Mouse (Mus musculus): ENCODE measurements around the gene C130074G19Rik. TPM values are rescaled to one million over a fixed set of nuclear protein-coding genes. Genes with fewer than 3 reads are reported as not detected.
A peak's percentile ranks its signal among the peaks of the same experiment; 100 is the strongest.

The C130074G19Rik gene
- polyA plus RNA-seq, 1 experiment from 2014 or later, result 0.96 TPM

- no peak overlapping the region for H3K9ac ChIP-seq (ENCODE audit: low read depth, low read length)
- WGBS, result 75% methylated on average over 4 of the region's 4 CpGs
- ATAC-seq (ENCODE audit: low FRiP score) (no peak), DNase-seq (ENCODE audit: low spot score) (no peak)
- no peaks in the 10 kb centered on the region for H3K27me3 ChIP-seq (ENCODE audit: control insufficient read depth, insufficient read depth, low read length)
- no peak overlapping the region for H3K4me3 ChIP-seq (ENCODE audit: low read depth, low read length)
- no peaks in the 10 kb centered on the region for H3K9me3 ChIP-seq (ENCODE audit: control insufficient read depth, low read length)
- H3K27ac ChIP-seq (ENCODE audit: low read depth, low read length), result no peak overlapping the region
- no peak overlapping the region for H3K4me2 ChIP-seq (replicated peaks; ENCODE audit: low read depth, low read length)
- no peaks in the 10 kb centered on the region for H3K36me3 ChIP-seq (ENCODE audit: control insufficient read depth, insufficient read depth, low read length)
- no peaks in the 10 kb centered on the region for H3K4me1 ChIP-seq (replicated peaks; ENCODE audit: control insufficient read depth, insufficient read depth, low read length)
Observed at GRCm38 (mm10) chr1:184869939-184870565, 13.0 kb downstream of the C130074G19Rik start.

GRCm38 (mm10) chr1:184867640-184868120 is 15.3 kb downstream of the C130074G19Rik start:
- ATAC-seq (ENCODE audit: low FRiP score), result no peak
- H3K4me1 ChIP-seq (replicated peaks; ENCODE audit: control insufficient read depth, insufficient read depth, low read length), result 0 out of 2 replicates have a peak, but pooled peaks cover 2% of the 10 kb centered on the region
- no peaks in the 10 kb centered on the region for H3K36me3 ChIP-seq (ENCODE audit: control insufficient read depth, insufficient read depth, low read length)
- no peak overlapping the region for H3K4me3 ChIP-seq (ENCODE audit: low read depth, low read length)
- no peak overlapping the region for H3K4me2 ChIP-seq (replicated peaks; ENCODE audit: low read depth, low read length)
- no peak overlapping the region for H3K27ac ChIP-seq (ENCODE audit: low read depth, low read length)
- DNase-seq (ENCODE audit: low spot score), result no peak
- no peak overlapping the region for H3K9ac ChIP-seq (ENCODE audit: low read depth, low read length)
- H3K27me3 ChIP-seq (ENCODE audit: control insufficient read depth, insufficient read depth, low read length), result no peaks in the 10 kb centered on the region
- WGBS, result 81% methylated on average over 3 of the region's 3 CpGs
- H3K9me3 ChIP-seq (ENCODE audit: control insufficient read depth, low read length), result no peaks in the 10 kb centered on the region

- 22% methylated on average over 7 of the region's 7 CpGs for WGBS
- Histone ChIP-seq H3K9ac (ENCODE audit: low read depth, low read length) (no peak overlapping the region), H3K4me1 (replicated peaks; ENCODE audit: control insufficient read depth, insufficient read depth, low read length) (0 out of 2 replicates have a peak, but pooled peaks cover 2% of the 10 kb centered on the region), H3K27me3 (ENCODE audit: control insufficient read depth, insufficient read depth, low read length) (no peaks in the 10 kb centered on the region), H3K36me3 (ENCODE audit: control insufficient read depth, insufficient read depth, low read length) (no peaks in the 10 kb centered on the region), H3K4me3 (ENCODE audit: low read depth, low read length) (no peak overlapping the region), H3K27ac (ENCODE audit: low read depth, low read length) (no peak overlapping the region), H3K4me2 (replicated peaks; ENCODE audit: low read depth, low read length) (no peak overlapping the region), H3K9me3 (ENCODE audit: control insufficient read depth, low read length) (no peaks in the 10 kb centered on the region)
- no peak for ATAC-seq (ENCODE audit: low FRiP score)
- peak; percentile 18 for DNase-seq (ENCODE audit: low spot score)
Observed at GRCm38 (mm10) chr1:184864381-184864801, 18.6 kb downstream of the C130074G19Rik start.

- Histone ChIP-seq H3K9ac (ENCODE audit: low read depth, low read length) (no peak overlapping the region), H3K4me2 (replicated peaks; ENCODE audit: low read depth, low read length) (no peak overlapping the region), H3K36me3 (ENCODE audit: control insufficient read depth, insufficient read depth, low read length) (no peaks in the 10 kb centered on the region), H3K4me1 (replicated peaks; ENCODE audit: control insufficient read depth, insufficient read depth, low read length) (0 out of 2 replicates have a peak, but pooled peaks cover 2% of the 10 kb centered on the region), H3K4me3 (ENCODE audit: low read depth, low read length) (no peak overlapping the region), H3K27me3 (ENCODE audit: control insufficient read depth, insufficient read depth, low read length) (no peaks in the 10 kb centered on the region), H3K9me3 (ENCODE audit: control insufficient read depth, low read length) (no peaks in the 10 kb centered on the region), H3K27ac (ENCODE audit: low read depth, low read length) (no peak overlapping the region)
- whole genome bisulfite sequencing, result 88% methylated on average over 6 of the region's 6 CpGs
- no peak for ATAC-seq (ENCODE audit: low FRiP score)
- DNase-seq (ENCODE audit: low spot score), result no peak
Observed at GRCm38 (mm10) chr1:184862636-184863035, 20.4 kb downstream of the C130074G19Rik start.

GRCm38 (mm10) chr1:184861551-184861950 is 21.5 kb downstream of the C130074G19Rik start:
- H3K36me3 ChIP-seq (ENCODE audit: control insufficient read depth, insufficient read depth, low read length), result no peaks in the 10 kb centered on the region
- 80% methylated on average over 2 of the region's 2 CpGs for WGBS
- no peak overlapping the region for H3K27ac ChIP-seq (ENCODE audit: low read depth, low read length)
- H3K9me3 ChIP-seq (ENCODE audit: control insufficient read depth, low read length), result no peaks in the 10 kb centered on the region
- no peak for DNase-seq (ENCODE audit: low spot score)
- no peak overlapping the region for H3K4me3 ChIP-seq (ENCODE audit: low read depth, low read length)
- H3K27me3 ChIP-seq (ENCODE audit: control insufficient read depth, insufficient read depth, low read length), result no peaks in the 10 kb centered on the region
- H3K4me1 ChIP-seq (replicated peaks; ENCODE audit: control insufficient read depth, insufficient read depth, low read length), result 0 out of 2 replicates have a peak, but pooled peaks cover 2% of the 10 kb centered on the region
- H3K9ac ChIP-seq (ENCODE audit: low read depth, low read length), result no peak overlapping the region
- no peak overlapping the region for H3K4me2 ChIP-seq (replicated peaks; ENCODE audit: low read depth, low read length)
- no peak for ATAC-seq (ENCODE audit: low FRiP score)

- H3K36me3 ChIP-seq (ENCODE audit: control insufficient read depth, insufficient read depth, low read length), result no peaks in the 10 kb centered on the region
- WGBS, result 63% methylated on average over 3 of the region's 3 CpGs
- no peak overlapping the region for H3K27ac ChIP-seq (ENCODE audit: low read depth, low read length)
- no peak overlapping the region for H3K9ac ChIP-seq (ENCODE audit: low read depth, low read length)
- H3K4me2 ChIP-seq (replicated peaks; ENCODE audit: low read depth, low read length), result no peak overlapping the region
- H3K4me3 ChIP-seq (ENCODE audit: low read depth, low read length), result no peak overlapping the region
- ATAC-seq (ENCODE audit: low FRiP score) (no peak), DNase-seq (ENCODE audit: low spot score) (no peak)
- H3K9me3 ChIP-seq (ENCODE audit: control insufficient read depth, low read length), result no peaks in the 10 kb centered on the region
- 0 out of 2 replicates have a peak, but pooled peaks cover 2% of the 10 kb centered on the region for H3K4me1 ChIP-seq (replicated peaks; ENCODE audit: control insufficient read depth, insufficient read depth, low read length)
- no peaks in the 10 kb centered on the region for H3K27me3 ChIP-seq (ENCODE audit: control insufficient read depth, insufficient read depth, low read length)
Observed at GRCm38 (mm10) chr1:184860276-184860675, 22.7 kb downstream of the C130074G19Rik start.

GRCm38 (mm10) chr1:184858253-184858652 is 24.8 kb downstream of the C130074G19Rik start:
- Histone ChIP-seq H3K9ac (ENCODE audit: low read depth, low read length) (no peak overlapping the region), H3K27ac (ENCODE audit: low read depth, low read length) (no peak overlapping the region), H3K27me3 (ENCODE audit: control insufficient read depth, insufficient read depth, low read length) (no peaks in the 10 kb centered on the region), H3K4me2 (replicated peaks; ENCODE audit: low read depth, low read length) (no peak overlapping the region), H3K4me1 (replicated peaks; ENCODE audit: control insufficient read depth, insufficient read depth, low read length) (no peaks in the 10 kb centered on the region), H3K36me3 (ENCODE audit: control insufficient read depth, insufficient read depth, low read length) (no peaks in the 10 kb centered on the region), H3K4me3 (ENCODE audit: low read depth, low read length) (no peak overlapping the region), H3K9me3 (ENCODE audit: control insufficient read depth, low read length) (no peaks in the 10 kb centered on the region)
- no peak for ATAC-seq (ENCODE audit: low FRiP score)
- no peak for DNase-seq (ENCODE audit: low spot score)
- WGBS, result 85% methylated on average over 1 of the region's 1 CpGs

- WGBS, result 90% methylated on average over 9 of the region's 9 CpGs
- ATAC-seq (ENCODE audit: low FRiP score), result no peak
- no peaks in the 10 kb centered on the region for H3K9me3 ChIP-seq (ENCODE audit: control insufficient read depth, low read length)
Observed at GRCm38 (mm10) chr1:184857216-184857615, 25.8 kb downstream of the C130074G19Rik start.

GRCm38 (mm10) chr1:184853922-184854321 is 29.1 kb downstream of the C130074G19Rik start:
- Histone ChIP-seq H3K27ac (ENCODE audit: low read depth, low read length) (no peak overlapping the region), H3K4me1 (replicated peaks; ENCODE audit: control insufficient read depth, insufficient read depth, low read length) (no peaks in the 10 kb centered on the region), H3K27me3 (ENCODE audit: control insufficient read depth, insufficient read depth, low read length) (peaks cover 4% of the 10 kb centered on the region; the same call in 1 of the 2 replicates), H3K4me3 (ENCODE audit: low read depth, low read length) (no peak overlapping the region), H3K4me2 (replicated peaks; ENCODE audit: low read depth, low read length) (no peak overlapping the region), H3K9ac (ENCODE audit: low read depth, low read length) (no peak overlapping the region; the same call in 1 of the 2 replicates), H3K36me3 (ENCODE audit: control insufficient read depth, insufficient read depth, low read length) (no peaks in the 10 kb centered on the region), H3K9me3 (ENCODE audit: control insufficient read depth, low read length) (no peaks in the 10 kb centered on the region)
- WGBS, result 70% methylated on average over 3 of the region's 3 CpGs
- ATAC-seq (ENCODE audit: low FRiP score), result no peak
- DNase-seq (ENCODE audit: low spot score), result no peak

More at GRCm38 (mm10) chr1:184857216-184857615, 25.8 kb downstream of the C130074G19Rik start:
- DNase-seq (ENCODE audit: low spot score), result no peak
- H3K9ac ChIP-seq (ENCODE audit: low read depth, low read length), result no peak overlapping the region
- H3K27ac ChIP-seq (ENCODE audit: low read depth, low read length), result no peak overlapping the region
- no peaks in the 10 kb centered on the region for H3K4me1 ChIP-seq (replicated peaks; ENCODE audit: control insufficient read depth, insufficient read depth, low read length)
- H3K4me3 ChIP-seq (ENCODE audit: low read depth, low read length), result no peak overlapping the region
- H3K4me2 ChIP-seq (replicated peaks; ENCODE audit: low read depth, low read length), result no peak overlapping the region
- H3K36me3 ChIP-seq (ENCODE audit: control insufficient read depth, insufficient read depth, low read length), result no peaks in the 10 kb centered on the region
- no peaks in the 10 kb centered on the region for H3K27me3 ChIP-seq (ENCODE audit: control insufficient read depth, insufficient read depth, low read length)
